Mouse (Mus musculus) lung, embryonic 15.5 days (tissue): ENCODE measurements at regions not wholly inside any gene's neighbourhood (a gene's known extent, or its start where the extent isn't known, plus 50 kb on each side); places are given as distances from the start of the nearest gene placed in this dataset.

Experiments used
- ATAC-seq: fragments of 200-750 bp; cut with Nextera tagmentation; 2 replicates; pipeline ENCODE4 v1.8.0; 2017; ENCODE audit warnings: moderate number of reproducible peaks, borderline replicate concordance; ENCODE audit not compliant: low FRiP score, low TSS enrichment; ENCODE audit errors: extremely low read depth
- H3K27ac ChIP-seq: fragments of 300-500 bp; sonication (generic); 2 replicates; pipeline ENCODE4 v1.5.1; 2015; ENCODE audit warnings: moderate library complexity, mild to moderate bottlenecking, inconsistent platforms
- H3K27me3 ChIP-seq: fragments of 300-500 bp; sonication (generic); 2 replicates; pipeline ENCODE4 v1.6.1; 2015; ENCODE audit warnings: inconsistent platforms
- H3K36me3 ChIP-seq: fragments of 300-500 bp; sonication (generic); 2 replicates; pipeline ENCODE4 v1.6.1; 2015; ENCODE audit warnings: inconsistent platforms
- H3K4me1 ChIP-seq: fragments of 300-500 bp; sonication (generic); 2 replicates; pipeline ENCODE4 v1.6.1; 2015; ENCODE audit warnings: inconsistent platforms
- H3K4me2 ChIP-seq: fragments of 300-500 bp; sonication (generic); 2 replicates; pipeline ENCODE4 v1.6.1; 2015; ENCODE audit warnings: inconsistent platforms, mild to moderate bottlenecking, moderate library complexity
- H3K4me3 ChIP-seq: fragments of 300-500 bp; sonication (generic); 2 replicates; pipeline ENCODE4 v1.5.1; 2015; ENCODE audit warnings: mild to moderate bottlenecking, inconsistent platforms
- H3K9ac ChIP-seq: fragments of 300-500 bp; sonication (generic); 2 replicates; pipeline ENCODE4 v1.6.1; 2015; ENCODE audit warnings: inconsistent platforms
- H3K9me3 ChIP-seq: fragments of 300-500 bp; sonication (generic); 2 replicates; pipeline ENCODE4 v1.6.1; 2016; ENCODE audit warnings: inconsistent platforms
- WGBS: fragments of 180-500 bp; shearing (Covaris S2); methylation state at CpG from one replicate; pipeline ENCODE4 v1.1.7; 2015; 5-methylcytosine and 5-hydroxymethylcytosine counted together

DNA sequence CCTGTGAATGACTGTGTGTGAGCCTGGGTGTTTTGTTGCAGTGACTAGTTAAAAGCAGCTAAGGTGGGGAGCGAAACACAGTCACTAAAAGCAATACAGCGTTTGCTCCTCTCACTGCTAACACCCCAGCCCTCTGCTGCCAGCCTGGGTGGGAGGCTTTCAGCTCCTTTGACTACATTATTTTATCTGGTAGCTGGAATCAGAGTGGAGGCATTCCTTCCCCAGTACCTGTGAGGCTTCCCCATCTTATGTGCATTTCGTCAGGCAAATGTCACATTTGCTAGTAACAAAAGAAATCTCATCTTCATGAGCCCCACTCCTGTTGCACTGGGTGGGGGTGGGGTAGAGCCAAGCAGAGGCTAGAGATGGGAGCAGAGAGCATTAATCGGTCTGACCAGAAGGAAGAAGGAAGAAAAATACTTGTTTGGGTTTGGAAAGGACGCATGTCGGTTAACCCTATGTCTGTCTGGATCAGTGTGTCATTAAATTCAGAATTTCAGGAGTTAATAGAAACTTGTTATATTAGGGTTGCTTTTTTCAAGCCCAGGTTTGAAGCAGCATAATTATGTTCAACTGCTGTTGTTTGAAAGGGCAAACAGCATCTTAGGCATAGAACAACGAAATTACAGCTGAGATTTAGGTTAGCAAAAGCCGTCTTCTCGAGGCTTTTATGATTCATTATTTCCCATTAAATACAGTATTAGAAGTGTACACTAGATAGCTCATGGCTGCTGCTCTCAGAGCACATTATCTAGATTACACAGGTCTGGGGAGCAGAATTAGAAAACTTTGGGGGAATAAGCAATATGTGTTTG is 269.3 kb downstream of the Meis1 start:
- peak overlapping the region; percentile 57; the same call in 1 of the 2 replicates for H3K27ac ChIP-seq
- no peak overlapping the region for H3K4me3 ChIP-seq
- H3K4me1 ChIP-seq = peaks cover 70% of the 10 kb centered on the region
- 37% methylated on average over 9 of the region's 9 CpGs for WGBS
- no peaks in the 10 kb centered on the region for H3K9me3 ChIP-seq
- no peaks in the 10 kb centered on the region for H3K27me3 ChIP-seq
- no peaks in the 10 kb centered on the region for H3K36me3 ChIP-seq
- no peak overlapping the region for H3K9ac ChIP-seq
- no peak for ATAC-seq
- H3K4me2 ChIP-seq = peak overlapping the region; percentile 3; the same call in 1 of the 2 replicates

DNA sequence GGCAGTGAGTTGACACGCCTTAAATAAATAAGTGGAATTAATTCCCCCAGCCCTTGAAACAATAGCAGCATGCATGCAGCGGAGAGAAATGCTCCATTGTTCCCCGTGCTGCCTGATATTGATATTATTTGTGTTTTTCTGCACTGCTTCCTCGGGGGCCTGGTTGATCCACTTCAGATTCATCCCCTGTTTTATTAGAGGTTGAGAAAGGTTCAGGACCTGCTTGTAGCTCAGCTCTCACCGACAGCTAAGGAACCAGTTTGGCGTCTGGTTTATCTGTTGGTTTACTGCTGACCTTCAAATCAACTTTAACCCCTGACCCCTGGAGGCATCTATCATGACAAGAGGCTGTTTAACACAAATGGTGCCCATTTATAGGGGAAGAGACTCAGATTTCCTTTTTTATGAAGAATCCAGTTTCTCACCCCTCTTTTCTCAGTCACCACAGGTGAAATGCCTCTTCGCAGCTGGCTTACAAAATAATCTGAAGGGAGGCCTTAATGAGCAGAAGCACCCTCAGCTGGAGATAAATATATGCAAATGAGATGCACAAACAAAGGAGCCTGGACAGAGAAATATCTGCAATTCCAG is 270.8 kb downstream of the Meis1 start:
- WGBS = 24% methylated on average over 7 of the region's 7 CpGs
- Histone ChIP-seq H3K4me2 (no peak overlapping the region), H3K9me3 (no peaks in the 10 kb centered on the region), H3K4me1 (peaks cover 62% of the 10 kb centered on the region), H3K27ac (no peak overlapping the region; the same call in 1 of the 2 replicates), H3K9ac (no peak overlapping the region), H3K27me3 (no peaks in the 10 kb centered on the region), H3K4me3 (no peak overlapping the region), H3K36me3 (no peaks in the 10 kb centered on the region)
- no peak for ATAC-seq

GRCm38 (mm10) chr11:18747361-18747760 is 271.4 kb downstream of the Meis1 start:
- H3K27ac ChIP-seq = no peak overlapping the region
- no peaks in the 10 kb centered on the region for H3K9me3 ChIP-seq
- no peaks in the 10 kb centered on the region for H3K36me3 ChIP-seq
- no peak overlapping the region for H3K4me3 ChIP-seq
- H3K27me3 ChIP-seq = no peaks in the 10 kb centered on the region
- peaks cover 58% of the 10 kb centered on the region for H3K4me1 ChIP-seq
- WGBS = 40% methylated on average over 9 of the region's 9 CpGs
- H3K9ac ChIP-seq = no peak overlapping the region
- ATAC-seq = no peak
- no peak overlapping the region for H3K4me2 ChIP-seq

- H3K27me3 ChIP-seq = no peaks in the 10 kb centered on the region
- no peak overlapping the region for H3K4me2 ChIP-seq
- peak overlapping the region; percentile 76 for H3K27ac ChIP-seq
- WGBS = 55% methylated on average over 5 of the region's 5 CpGs
- no peak overlapping the region for H3K4me3 ChIP-seq
- no peak for ATAC-seq
- no peaks in the 10 kb centered on the region for H3K9me3 ChIP-seq
- H3K36me3 ChIP-seq = no peaks in the 10 kb centered on the region
- H3K4me1 ChIP-seq = peaks cover 51% of the 10 kb centered on the region
- H3K9ac ChIP-seq = no peak overlapping the region
Observed at GRCm38 (mm10) chr11:18746486-18746885, 272.3 kb downstream of the Meis1 start.

- H3K4me3 ChIP-seq = no peak overlapping the region
- peak; percentile 88 for ATAC-seq
- H3K4me1 ChIP-seq = peaks cover 49% of the 10 kb centered on the region
- H3K36me3 ChIP-seq = no peaks in the 10 kb centered on the region
- H3K9me3 ChIP-seq = no peaks in the 10 kb centered on the region
- H3K4me2 ChIP-seq = 0 out of 2 replicates have a peak overlapping the region, but pooled peaks have one; percentile 18
- WGBS = 12% methylated on average over 10 of the region's 10 CpGs
- no peak overlapping the region for H3K9ac ChIP-seq
- no peaks in the 10 kb centered on the region for H3K27me3 ChIP-seq
- H3K27ac ChIP-seq = peak overlapping the region; percentile 76
Observed at GRCm38 (mm10) chr11:18745840-18746239, 272.9 kb downstream of the Meis1 start.

DNA sequence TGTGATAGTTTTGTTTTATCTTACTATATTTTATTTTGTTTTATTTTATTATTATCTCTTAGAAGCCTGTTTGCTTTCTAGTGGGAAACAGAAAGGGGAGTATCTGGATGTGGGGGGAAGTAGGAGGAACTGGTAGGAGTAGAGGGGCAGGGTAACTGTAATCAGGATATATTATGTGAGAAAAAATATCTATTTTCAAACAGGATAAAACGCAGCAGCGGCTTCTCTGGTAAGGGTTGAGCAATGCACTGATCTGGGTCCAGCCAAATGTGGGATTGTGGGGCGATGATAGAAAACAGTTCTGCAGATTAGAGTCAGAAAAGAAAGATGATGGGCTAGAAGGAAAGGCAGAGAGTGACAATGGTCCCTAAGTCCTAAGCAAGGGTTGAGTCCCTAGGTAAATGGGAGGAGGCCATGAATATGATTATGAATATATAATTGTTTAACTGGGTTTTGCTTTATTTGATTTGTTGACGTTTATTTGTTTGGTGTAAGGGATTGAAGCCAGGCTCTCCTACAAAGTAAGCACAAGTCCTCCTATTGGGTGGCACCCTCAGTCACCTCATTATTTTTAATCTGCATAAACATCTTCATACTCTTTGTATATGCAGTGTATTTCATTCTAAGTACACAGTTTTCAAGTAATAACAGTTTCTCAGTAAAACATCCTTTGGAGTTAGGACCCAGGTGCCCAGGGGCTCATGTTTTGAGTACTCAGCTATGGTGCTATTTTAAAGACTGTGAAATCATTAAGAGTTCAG is 283.7 kb downstream of the Meis1 start:
- Histone ChIP-seq H3K27me3 (no peaks in the 10 kb centered on the region), H3K9me3 (no peaks in the 10 kb centered on the region), H3K4me2 (no peak overlapping the region), H3K9ac (no peak overlapping the region), H3K27ac (no peak overlapping the region), H3K4me3 (no peak overlapping the region), H3K4me1 (no peaks in the 10 kb centered on the region), H3K36me3 (no peaks in the 10 kb centered on the region)
- peak; percentile 73; the same call in 1 of the 2 replicates for ATAC-seq
- WGBS = 60% methylated on average over 4 of the region's 4 CpGs

DNA sequence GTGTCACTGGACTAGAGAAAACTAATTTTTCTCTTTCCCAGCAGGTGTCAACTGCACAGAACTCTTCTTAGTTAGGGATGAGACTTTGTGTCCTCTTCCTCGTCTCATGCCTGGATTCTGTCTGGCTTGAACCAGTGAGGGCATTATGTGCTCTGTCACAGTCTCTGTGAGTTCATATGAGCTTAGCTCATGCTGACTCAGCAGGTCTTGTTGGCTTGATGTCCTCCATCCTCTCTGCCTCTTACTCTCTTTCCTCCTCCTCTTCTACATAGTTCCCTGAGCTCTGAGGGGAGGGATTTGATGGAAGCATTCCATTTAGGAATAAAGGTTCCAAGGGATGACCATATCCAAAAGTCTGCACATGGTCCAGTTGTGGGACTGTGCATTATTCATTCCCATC is 284.7 kb downstream of the Meis1 start:
- Histone ChIP-seq H3K4me3 (no peak overlapping the region), H3K9me3 (no peaks in the 10 kb centered on the region), H3K4me2 (no peak overlapping the region), H3K27me3 (no peaks in the 10 kb centered on the region), H3K9ac (no peak overlapping the region), H3K27ac (no peak overlapping the region), H3K4me1 (no peaks in the 10 kb centered on the region), H3K36me3 (no peaks in the 10 kb centered on the region)
- whole genome bisulfite sequencing = 81% methylated on average over 1 of the region's 1 CpGs
- ATAC-seq = no peak

GRCm38 (mm10) chr11:18729742-18730141 is 289.0 kb downstream of the Meis1 start:
- ATAC-seq = peak; percentile 79; the same call in 1 of the 2 replicates
- no peaks in the 10 kb centered on the region for H3K4me1 ChIP-seq
- no peaks in the 10 kb centered on the region for H3K9me3 ChIP-seq
- H3K4me3 ChIP-seq = no peak overlapping the region
- H3K27ac ChIP-seq = no peak overlapping the region
- no peak overlapping the region for H3K9ac ChIP-seq
- H3K27me3 ChIP-seq = no peaks in the 10 kb centered on the region
- H3K36me3 ChIP-seq = no peaks in the 10 kb centered on the region
- H3K4me2 ChIP-seq = no peak overlapping the region
- WGBS = 31% methylated on average over 4 of the region's 4 CpGs

DNA sequence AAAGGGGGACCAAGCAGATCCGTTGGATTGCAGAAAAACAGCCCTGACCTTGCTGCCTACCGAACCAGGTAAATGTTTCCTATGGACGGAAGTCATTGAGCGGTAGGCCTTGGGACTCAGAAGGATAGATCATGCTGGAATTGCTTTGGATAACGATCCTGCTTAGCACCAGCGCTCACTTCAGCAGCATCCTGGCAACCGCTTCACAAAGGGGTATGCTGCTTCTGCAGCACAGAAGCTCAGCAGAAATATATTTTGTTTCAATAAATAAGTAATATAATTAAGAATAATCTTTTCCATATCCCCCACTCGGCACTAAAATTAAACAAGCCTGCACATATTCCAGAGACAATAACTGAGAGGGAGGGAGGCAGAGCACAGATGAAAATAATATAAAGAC is 296.0 kb downstream of the Meis1 start:
- Histone ChIP-seq H3K27ac (no peak overlapping the region), H3K9me3 (no peaks in the 10 kb centered on the region), H3K4me2 (no peak overlapping the region), H3K4me3 (no peak overlapping the region), H3K36me3 (no peaks in the 10 kb centered on the region), H3K27me3 (no peaks in the 10 kb centered on the region), H3K4me1 (no peaks in the 10 kb centered on the region), H3K9ac (no peak overlapping the region)
- 79% methylated on average over 8 of the region's 8 CpGs for WGBS
- no peak for ATAC-seq

- no peak overlapping the region for H3K4me2 ChIP-seq
- no peaks in the 10 kb centered on the region for H3K36me3 ChIP-seq
- WGBS = 31% methylated on average over 1 of the region's 1 CpGs
- no peaks in the 10 kb centered on the region for H3K27me3 ChIP-seq
- no peaks in the 10 kb centered on the region for H3K9me3 ChIP-seq
- H3K4me1 ChIP-seq = peaks cover 8% of the 10 kb centered on the region
- H3K4me3 ChIP-seq = no peak overlapping the region
- H3K9ac ChIP-seq = no peak overlapping the region
- no peak for ATAC-seq
- no peak overlapping the region for H3K27ac ChIP-seq
Observed at GRCm38 (mm10) chr11:18715851-18716126, 303.0 kb downstream of the Meis1 start.

GRCm38 (mm10) chr11:18715050-18715850 is 303.5 kb downstream of the Meis1 start:
- Histone ChIP-seq H3K4me2 (no peak overlapping the region), H3K27ac (peak overlapping the region; percentile 33), H3K9ac (no peak overlapping the region), H3K4me1 (peaks cover 8% of the 10 kb centered on the region), H3K36me3 (no peaks in the 10 kb centered on the region), H3K9me3 (no peaks in the 10 kb centered on the region), H3K27me3 (no peaks in the 10 kb centered on the region), H3K4me3 (no peak overlapping the region)
- WGBS = 25% methylated on average over 2 of the region's 2 CpGs
- no peak for ATAC-seq
